ENCODE assay signal across 18 mouse cellular contexts in the genomic region with DNA sequence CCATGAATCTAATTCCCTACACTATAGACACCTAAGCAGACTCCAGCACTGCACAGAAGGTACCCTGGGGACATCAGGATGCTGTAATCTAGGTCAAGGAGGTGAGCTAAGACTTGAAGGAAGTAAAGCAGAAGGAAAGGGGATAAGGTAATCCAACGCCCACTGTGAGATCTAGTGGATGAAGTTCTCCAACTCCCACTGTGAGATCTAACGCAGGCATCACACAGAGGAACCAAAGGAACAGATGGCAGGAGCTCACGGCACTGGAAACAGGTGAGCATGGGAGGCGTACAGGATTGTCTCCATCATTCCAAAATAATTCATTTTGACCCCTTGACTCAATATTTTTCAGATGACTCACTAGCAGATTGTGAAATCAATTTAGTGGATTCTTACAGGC. TPM values are rescaled to one million over a fixed set of nuclear protein-coding genes. Genes with fewer than 3 reads are reported as not detected.
"Had no signal": no experiment of that assay in that cellular context is flagged by ENCODE, and none has a peak within 500 bp of the region (broad histone marks: within the 10 kb centered on the region; RNA-seq: fewer than 3 reads in every experiment).

No protein-coding gene starts in this region.

- DNase-seq: kidney, adult 9 months; kidney, postnatal 14 days; kidney, postnatal 4 days; liver; lung, adult 18-20 months; lung, postnatal 10 days; lung, postnatal 36 days; midbrain, embryonic 14.5 days; thymus, adult 18-20 months; thymus, postnatal 14 days; thymus, postnatal 4 days had no signal

- ATAC-seq: liver, embryonic 12.5 days had no signal

RNA-seq across cellular contexts. Expression of a gene that starts 40.0 kb away (rescaled TPM):
- total RNA-seq: layer of hippocampus, adult 18-20 months; layer of hippocampus, postnatal 14 days; left cerebral cortex, adult 2 months; left cerebral cortex, postnatal 25 days; megakaryocyte-erythroid progenitor cell, adult 5-6 weeks; midbrain, postnatal 0 days had no signal
